Mouse (Mus musculus) kidney, adult 2 months (tissue): ENCODE results near the gene Nrl.

Experiments used
- CTCF ChIP-seq: fragments of 200-500 bp; conservative IDR thresholded peaks from 2 replicates; pipeline ENCODE4 v1.5.1; 2011; ENCODE audit warnings: low read depth, mild to moderate bottlenecking, control low read depth, low read length, moderate library complexity, mixed read lengths; ENCODE audit not compliant: insufficient read depth, insufficient read length
- POLR2A ChIP-seq: fragments of 200-500 bp; IDR thresholded peaks from one replicate; pipeline ENCODE4 v1.6.1; 2011; ENCODE audit warnings: low read depth, low read length, control low read depth

DNA sequence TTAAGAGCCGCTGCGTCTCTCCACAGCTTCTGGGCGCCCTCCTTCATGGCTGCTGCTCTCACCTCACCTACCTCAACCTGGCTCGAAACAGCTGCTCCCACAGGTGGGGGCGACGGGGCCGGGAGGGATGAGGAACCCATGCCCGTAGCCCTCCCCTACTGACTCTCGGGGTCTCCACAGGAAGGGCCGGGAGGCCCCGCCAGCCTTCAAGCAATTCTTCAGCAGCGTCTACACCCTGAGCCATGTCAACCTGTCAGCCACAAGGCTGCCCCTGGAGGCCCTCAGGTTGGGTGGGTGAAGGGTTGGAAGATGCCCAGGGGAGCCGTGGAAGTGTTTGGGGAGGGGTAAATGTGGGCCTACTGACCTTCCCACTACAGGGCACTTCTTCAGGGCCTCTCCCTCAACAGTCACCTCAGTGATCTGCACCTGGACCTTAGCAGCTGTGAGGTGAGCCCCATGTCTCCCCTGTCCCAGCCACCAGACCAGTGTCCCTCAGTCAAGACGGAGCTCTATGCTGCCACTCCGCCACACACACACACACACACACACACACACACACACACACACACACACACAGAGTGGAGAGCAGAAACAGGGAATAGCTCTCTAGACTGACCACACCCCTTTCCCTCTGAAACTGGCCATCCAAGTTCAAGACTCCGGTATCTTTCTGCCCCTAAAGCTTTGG is 27.9 kb downstream of the Nrl start:
- no peak for TF ChIP-seq CTCF
- no peak for TF ChIP-seq POLR2A
